9 mouse cellular contexts compared by ENCODE assay signal in the genomic region with DNA sequence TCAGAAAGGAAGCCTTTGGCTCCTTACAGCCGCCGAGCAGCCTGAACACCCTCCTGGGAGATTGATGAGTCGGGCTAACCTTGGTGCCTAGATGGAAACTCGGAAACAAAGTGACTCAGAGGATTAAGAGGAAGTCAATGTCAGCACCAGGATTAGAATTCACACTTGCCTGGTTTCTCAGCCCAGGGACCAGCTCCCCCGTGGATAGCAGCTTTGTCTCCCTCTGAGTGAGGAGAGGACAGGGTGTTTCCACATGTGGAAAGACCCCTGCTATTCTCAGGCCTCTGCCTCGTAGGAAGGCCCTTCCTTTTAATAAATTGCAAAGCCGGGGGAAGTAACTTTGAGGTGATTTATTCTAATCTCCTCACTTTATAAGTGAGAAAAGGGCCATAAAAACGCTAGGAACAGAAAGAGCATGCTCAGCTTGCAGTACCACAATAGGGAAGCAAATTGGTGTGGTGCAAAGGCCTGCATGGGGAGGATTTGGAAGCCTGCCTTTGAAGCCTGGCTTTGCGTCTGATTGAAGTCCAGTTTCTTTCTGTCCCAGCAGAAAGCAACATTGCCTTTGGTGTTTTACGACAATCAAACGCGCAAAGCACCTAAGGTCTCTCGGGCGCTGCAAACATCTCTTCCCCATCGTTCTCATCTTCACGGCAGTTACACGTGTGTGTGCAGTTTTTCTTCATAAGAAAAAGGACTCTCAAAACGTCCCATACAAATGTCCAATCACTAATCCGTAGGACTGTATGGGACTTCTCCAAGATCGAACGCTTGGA.
DNase-seq lines count a peak whose midpoint lies in the region; ATAC-seq lines count a peak whose summit lies in the region.
"Had no signal": no experiment of that assay in that cellular context is flagged by ENCODE, and none has a peak within 500 bp of the region (broad histone marks: within the 10 kb centered on the region; RNA-seq: fewer than 3 reads in every experiment).

No protein-coding gene starts in this region.

- H3K4me1 ChIP-seq in liver, embryonic 11.5 days (replicated peaks; ENCODE audit: control insufficient read depth, insufficient read depth, low read length): no peaks in the 10 kb centered on the region
- peaks cover 42% of the 10 kb centered on the region for H3K4me1 ChIP-seq in hindbrain, embryonic 14.5 days (replicated peaks; ENCODE audit: control insufficient read depth, insufficient read depth, low read length)
- peaks cover 60% of the 10 kb centered on the region for H3K4me1 ChIP-seq in midbrain, embryonic 10.5 days

- H3K27me3 ChIP-seq in liver, embryonic 11.5 days (replicated peaks; ENCODE audit: control insufficient read depth, insufficient read depth, low read length): peaks cover 5% of the 10 kb centered on the region
- H3K27me3 ChIP-seq in hindbrain, embryonic 14.5 days (ENCODE audit: control insufficient read depth, insufficient read depth, low read length): no peaks in the 10 kb centered on the region
- peaks cover 60% of the 10 kb centered on the region for H3K27me3 ChIP-seq in midbrain, embryonic 10.5 days (ENCODE audit: low read depth, poor library complexity, severe bottlenecking)

- no peaks in the 10 kb centered on the region for H3K9me3 ChIP-seq in liver, embryonic 11.5 days (ENCODE audit: control insufficient read depth, low read length)
- no peaks in the 10 kb centered on the region for H3K9me3 ChIP-seq in hindbrain, embryonic 14.5 days (ENCODE audit: control insufficient read depth, low read length)
- H3K9me3 ChIP-seq in midbrain, embryonic 10.5 days (replicated peaks): no peaks in the 10 kb centered on the region

- no peak overlapping the region for H3K4me3 ChIP-seq in liver, embryonic 11.5 days (ENCODE audit: low read depth, low read length)
- H3K4me3 ChIP-seq in hindbrain, embryonic 14.5 days (replicated peaks; ENCODE audit: low read length): 0 out of 2 replicates have a peak overlapping the region, but pooled peaks have one; percentile 8
- peak overlapping the region; percentile 43 for H3K4me3 ChIP-seq in midbrain, embryonic 10.5 days

- no peak for DNase-seq in liver, embryonic 11.5 days (ENCODE audit: low spot score)
- no peak for DNase-seq in liver
- DNase-seq in embryo, embryonic 9.5 days (ENCODE audit: extremely low spot score): peak; percentile 65
- DNase-seq in hindbrain, embryonic 14.5 days (ENCODE audit: low spot score): peak; percentile 51
- peak; percentile 73 for DNase-seq in midbrain, embryonic 10.5 days (ENCODE audit: low spot score)
- DNase-seq in right cerebral cortex, postnatal 25 days: no peak
- no peak for DNase-seq in c-Kit-positive CD71-positive TER-119-positive erythroid progenitor cells, embryonic 14.5 days (ENCODE audit: low spot score)
- no peak for DNase-seq in lung, adult 18-20 months

- H3K36me3 ChIP-seq in liver, embryonic 11.5 days (ENCODE audit: control insufficient read depth, insufficient read depth, low read length): no peaks in the 10 kb centered on the region
- no peaks in the 10 kb centered on the region for H3K36me3 ChIP-seq in hindbrain, embryonic 14.5 days (replicated peaks; ENCODE audit: control insufficient read depth, insufficient read depth)
- H3K36me3 ChIP-seq in midbrain, embryonic 10.5 days: no peaks in the 10 kb centered on the region

- H3K27ac ChIP-seq in liver, embryonic 11.5 days (ENCODE audit: low read depth, low read length): no peak overlapping the region
- peak overlapping the region; percentile 2; the same call in 1 of the 2 replicates for H3K27ac ChIP-seq in hindbrain, embryonic 14.5 days
- peak overlapping the region; percentile 79 for H3K27ac ChIP-seq in midbrain, embryonic 10.5 days (replicated peaks)
- H3K27ac ChIP-seq: liver, embryonic 14.5 days had no signal

- H3K9ac ChIP-seq in liver, embryonic 11.5 days (ENCODE audit: low read depth, low read length): no peak overlapping the region
- H3K9ac ChIP-seq in hindbrain, embryonic 14.5 days: no peak overlapping the region
- H3K9ac ChIP-seq: liver, embryonic 14.5 days had no signal

- ATAC-seq in liver, embryonic 11.5 days (replicated peaks; ENCODE audit: low FRiP score): no peak
- peak; percentile 32; the same call in 1 of the 2 replicates for ATAC-seq in hindbrain, embryonic 14.5 days (ENCODE audit: low FRiP score)

- 16% methylated on average over 21 of the region's 21 CpGs for WGBS in liver, embryonic 11.5 days
- WGBS in hindbrain, embryonic 14.5 days: 6% methylated on average over 21 of the region's 21 CpGs
- WGBS in midbrain, embryonic 10.5 days: 4% methylated on average over 21 of the region's 21 CpGs

- H3K4me2 ChIP-seq in liver, embryonic 11.5 days: peak overlapping the region; percentile 36; the same call in 1 of the 2 replicates
- H3K4me2 ChIP-seq in hindbrain, embryonic 14.5 days (replicated peaks): peak overlapping the region; percentile 46

Comparison
In these comparisons a context has a peak if more than half of its experiments do, and no peak if none do; other contexts are left out.
1. DNase-seq: peak in embryo, embryonic 9.5 days (single experiment), hindbrain, embryonic 14.5 days (single experiment) and midbrain, embryonic 10.5 days (single experiment); none in liver, embryonic 11.5 days (single experiment), liver (single experiment), right cerebral cortex, postnatal 25 days (single experiment), c-Kit-positive CD71-positive TER-119-positive erythroid progenitor cells, embryonic 14.5 days (single experiment) and lung, adult 18-20 months (0 of 2).